Mouse (Mus musculus): Measurements from ENCODE around the gene Tenm2. TPM values are rescaled to one million over a fixed set of nuclear protein-coding genes. Genes with fewer than 3 reads are reported as not detected.

Gene Tenm2
- polyA plus RNA-seq, 1 experiment from 2014 or later: not detected

- Histone ChIP-seq H3K27me3 (ENCODE audit: insufficient read depth, low read length) (no peaks in the 10 kb centered on the region), H3K4me1 (ENCODE audit: insufficient read depth) (no peaks in the 10 kb centered on the region), H3K36me3 (replicated peaks; ENCODE audit: insufficient read depth, low read length) (no peaks in the 10 kb centered on the region), H3K4me2 (ENCODE audit: low read depth, low read length) (no peak overlapping the region), H3K9ac (replicated peaks) (no peak overlapping the region), H3K9me3 (ENCODE audit: low read length) (no peaks in the 10 kb centered on the region), H3K4me3 (ENCODE audit: low read depth, low read length) (no peak overlapping the region), H3K27ac (ENCODE audit: low read depth) (no peak overlapping the region)
- WGBS (ENCODE audit: insufficient replicate concordance): 51% methylated on average over 4 of the region's 4 CpGs
- TF ChIP-seq CTCF (IDR thresholded peaks at IDR 0.05; ENCODE audit: low read depth) (peak; percentile 9; the same call in 1 of the 2 replicates), EP300 (IDR thresholded peaks at IDR 0.05; ENCODE audit: low read depth) (no peak)
- ATAC-seq (no peak), DNase-seq (no peak)
Observed at GRCm38 (mm10) chr11:36002900-36003299, 1232.9 kb downstream of the Tenm2 start.

GRCm38 (mm10) chr11:36001282-36001970, 1234.3 kb downstream of the Tenm2 start:
- peak; percentile 81 for ATAC-seq
- H3K4me3 ChIP-seq (ENCODE audit: low read depth, low read length): 0 out of 2 replicates have a peak overlapping the region, but pooled peaks have one; percentile 24
- DNase-seq: peak; percentile 82
- H3K27ac ChIP-seq (ENCODE audit: low read depth): no peak overlapping the region
- no peaks in the 10 kb centered on the region for H3K36me3 ChIP-seq (replicated peaks; ENCODE audit: insufficient read depth, low read length)
- WGBS (ENCODE audit: insufficient replicate concordance): 6% methylated on average over 28 of the region's 28 CpGs
- H3K9me3 ChIP-seq (ENCODE audit: low read length): no peaks in the 10 kb centered on the region
- TF ChIP-seq CTCF (IDR thresholded peaks at IDR 0.05; ENCODE audit: low read depth) (peak; percentile 91), EP300 (IDR thresholded peaks at IDR 0.05; ENCODE audit: low read depth) (no peak)
- no peaks in the 10 kb centered on the region for H3K27me3 ChIP-seq (ENCODE audit: insufficient read depth, low read length)
- peak overlapping the region; percentile 58 for H3K4me2 ChIP-seq (ENCODE audit: low read depth, low read length)
- H3K9ac ChIP-seq (replicated peaks): no peak overlapping the region
- no peaks in the 10 kb centered on the region for H3K4me1 ChIP-seq (ENCODE audit: insufficient read depth)

GRCm38 (mm10) chr11:36000585-36001281, 1235.0 kb downstream of the Tenm2 start:
- Histone ChIP-seq H3K4me1 (ENCODE audit: insufficient read depth) (no peaks in the 10 kb centered on the region), H3K9me3 (ENCODE audit: low read length) (no peaks in the 10 kb centered on the region), H3K27ac (ENCODE audit: low read depth) (no peak overlapping the region), H3K36me3 (replicated peaks; ENCODE audit: insufficient read depth, low read length) (no peaks in the 10 kb centered on the region), H3K9ac (replicated peaks) (no peak overlapping the region), H3K27me3 (ENCODE audit: insufficient read depth, low read length) (no peaks in the 10 kb centered on the region), H3K4me3 (ENCODE audit: low read depth, low read length) (0 out of 2 replicates have a peak overlapping the region, but pooled peaks have one; percentile 24), H3K4me2 (ENCODE audit: low read depth, low read length) (peak overlapping the region; percentile 58)
- WGBS (ENCODE audit: insufficient replicate concordance): 4% methylated on average over 10 of the region's 10 CpGs
- ATAC-seq: 0 out of 2 replicates have a peak, but pooled peaks have one; percentile 8
- TF ChIP-seq CTCF (IDR thresholded peaks at IDR 0.05; ENCODE audit: low read depth): no peak
- TF ChIP-seq EP300 (IDR thresholded peaks at IDR 0.05; ENCODE audit: low read depth): no peak
- no peak for DNase-seq

- no peaks in the 10 kb centered on the region for H3K9me3 ChIP-seq (ENCODE audit: low read length)
- H3K4me1 ChIP-seq (ENCODE audit: insufficient read depth): no peaks in the 10 kb centered on the region
- DNase-seq (no peak), ATAC-seq (no peak)
- H3K36me3 ChIP-seq (replicated peaks; ENCODE audit: insufficient read depth, low read length): no peaks in the 10 kb centered on the region
- no peak overlapping the region for H3K27ac ChIP-seq (ENCODE audit: low read depth)
- 27% methylated on average over 4 of the region's 4 CpGs for WGBS (ENCODE audit: insufficient replicate concordance)
- TF ChIP-seq EP300 (IDR thresholded peaks at IDR 0.05; ENCODE audit: low read depth): no peak
- no peak for TF ChIP-seq CTCF (IDR thresholded peaks at IDR 0.05; ENCODE audit: low read depth)
- H3K4me3 ChIP-seq (ENCODE audit: low read depth, low read length): no peak overlapping the region
- no peak overlapping the region for H3K9ac ChIP-seq (replicated peaks)
- H3K4me2 ChIP-seq (ENCODE audit: low read depth, low read length): no peak overlapping the region
- H3K27me3 ChIP-seq (ENCODE audit: insufficient read depth, low read length): no peaks in the 10 kb centered on the region
Observed at GRCm38 (mm10) chr11:36000038-36000437, 1235.7 kb downstream of the Tenm2 start.

GRCm38 (mm10) chr11:35998048-35998447, 1237.7 kb downstream of the Tenm2 start:
- H3K27ac ChIP-seq (ENCODE audit: low read depth): no peak overlapping the region

GRCm38 (mm10) chr11:35995310-35995709, 1240.5 kb downstream of the Tenm2 start:
- H3K4me1 ChIP-seq (ENCODE audit: insufficient read depth): no peaks in the 10 kb centered on the region
- no peak overlapping the region for H3K27ac ChIP-seq (ENCODE audit: low read depth)
- DNase-seq: no peak
- no peak overlapping the region for H3K4me2 ChIP-seq (ENCODE audit: low read depth, low read length)
- TF ChIP-seq CTCF (IDR thresholded peaks at IDR 0.05; ENCODE audit: low read depth) (0 out of 2 replicates have a peak, but pooled peaks have one; percentile 19), EP300 (IDR thresholded peaks at IDR 0.05; ENCODE audit: low read depth) (no peak)
- H3K9ac ChIP-seq (replicated peaks): no peak overlapping the region
- no peaks in the 10 kb centered on the region for H3K27me3 ChIP-seq (ENCODE audit: insufficient read depth, low read length)
- ATAC-seq: no peak
- no peaks in the 10 kb centered on the region for H3K36me3 ChIP-seq (replicated peaks; ENCODE audit: insufficient read depth, low read length)
- H3K4me3 ChIP-seq (ENCODE audit: low read depth, low read length): no peak overlapping the region
- H3K9me3 ChIP-seq (ENCODE audit: low read length): no peaks in the 10 kb centered on the region

More at GRCm38 (mm10) chr11:35998048-35998447, 1237.7 kb downstream of the Tenm2 start:
- TF ChIP-seq EP300 (IDR thresholded peaks at IDR 0.05; ENCODE audit: low read depth) (no peak), CTCF (IDR thresholded peaks at IDR 0.05; ENCODE audit: low read depth) (no peak)
- DNase-seq: no peak
- Histone ChIP-seq H3K27me3 (ENCODE audit: insufficient read depth, low read length) (no peaks in the 10 kb centered on the region), H3K9me3 (ENCODE audit: low read length) (no peaks in the 10 kb centered on the region), H3K9ac (replicated peaks) (no peak overlapping the region), H3K4me2 (ENCODE audit: low read depth, low read length) (no peak overlapping the region), H3K4me3 (ENCODE audit: low read depth, low read length) (no peak overlapping the region), H3K36me3 (replicated peaks; ENCODE audit: insufficient read depth, low read length) (no peaks in the 10 kb centered on the region), H3K4me1 (ENCODE audit: insufficient read depth) (no peaks in the 10 kb centered on the region)
- 68% methylated on average over 12 of the region's 12 CpGs for WGBS (ENCODE audit: insufficient replicate concordance)
- ATAC-seq: no peak
